Mouse (Mus musculus) limb, embryonic 15.5 days (tissue): ENCODE results near the gene Tmem43. TPM values are rescaled to one million over a fixed set of nuclear protein-coding genes. Genes with fewer than 3 reads are reported as not detected.

ENCODE experiments used
- ATAC-seq: fragments of 200-750 bp; cut with Nextera tagmentation; 2 replicates; pipeline ENCODE4 v1.8.0; 2017; ENCODE audit warnings: low read depth, moderate TSS enrichment; ENCODE audit not compliant: insufficient number of reproducible peaks, low FRiP score, low TSS enrichment
- H3K27ac ChIP-seq: fragments of 300-500 bp; sonication (generic); 2 replicates; pipeline ENCODE4 v1.5.1; 2015; ENCODE audit warnings: moderate library complexity, mild to moderate bottlenecking, inconsistent platforms
- H3K27me3 ChIP-seq: fragments of 300-500 bp; sonication (generic); 2 replicates; pipeline ENCODE4 v1.6.1; 2015; ENCODE audit warnings: inconsistent platforms
- H3K36me3 ChIP-seq: fragments of 300-500 bp; sonication (generic); 2 replicates; pipeline ENCODE4 v1.6.1; 2015; ENCODE audit warnings: inconsistent platforms
- H3K4me1 ChIP-seq: fragments of 300-500 bp; sonication (generic); 2 replicates; pipeline ENCODE4 v1.6.1; 2015; ENCODE audit warnings: inconsistent platforms
- H3K4me2 ChIP-seq: fragments of 300-500 bp; sonication (generic); 2 replicates; pipeline ENCODE4 v1.6.1; 2015; ENCODE audit warnings: mild to moderate bottlenecking, inconsistent platforms
- H3K4me3 ChIP-seq: fragments of 300-500 bp; sonication (generic); 2 replicates; pipeline ENCODE4 v1.5.1; 2015; ENCODE audit warnings: mild to moderate bottlenecking, inconsistent platforms
- H3K9ac ChIP-seq: fragments of 300-500 bp; sonication (generic); 2 replicates; pipeline ENCODE4 v1.6.1; 2015; ENCODE audit warnings: inconsistent platforms
- H3K9me3 ChIP-seq: fragments of 300-500 bp; sonication (generic); 2 replicates; pipeline ENCODE4 v1.6.1; 2016; ENCODE audit warnings: inconsistent platforms
- WGBS: fragments of 180-500 bp; shearing (Covaris S2); methylation state at CpG from one replicate; pipeline ENCODE4 v1.1.7; 2015; 5-methylcytosine and 5-hydroxymethylcytosine counted together
- polyA plus RNA-seq: library from polyadenylated mRNA; unstranded; fragments of >200 nt; fragmentation: Nextera tagmentation; extraction: Ambion mirVana; gene quantifications from 2 replicates; pipeline ENCODE4 v1.2.1, GENCODE M21; 2015

Gene Tmem43
- polyA plus RNA-seq, 1 experiment from 2014 or later: 81.3 TPM

DNA sequence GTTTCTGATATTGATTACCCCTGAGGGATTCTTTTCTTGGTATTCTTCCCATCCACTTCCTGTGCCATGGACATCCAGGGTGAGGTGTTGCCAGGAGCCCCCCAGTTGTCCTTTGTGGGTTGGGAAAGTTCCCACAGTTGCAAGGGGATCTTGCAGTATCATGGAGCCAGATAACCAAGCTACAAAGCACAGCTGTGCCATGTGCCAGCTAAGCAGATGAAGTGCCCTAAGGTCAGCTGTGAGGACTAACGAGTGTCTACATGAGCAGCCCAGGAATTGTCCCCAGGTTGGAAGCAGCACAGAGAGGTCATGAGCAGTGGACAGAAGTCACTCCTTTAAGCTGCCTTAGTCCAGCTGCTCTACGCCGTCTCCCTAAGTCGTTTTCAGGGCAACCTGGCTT lies 52.0 kb downstream of the Tmem43 start:
- ATAC-seq: no peak
- Histone ChIP-seq H3K4me1 (no peaks in the 10 kb centered on the region), H3K4me2 (no peak overlapping the region), H3K27me3 (no peaks in the 10 kb centered on the region), H3K27ac (no peak overlapping the region), H3K9me3 (no peaks in the 10 kb centered on the region), H3K36me3 (peaks cover 40% of the 10 kb centered on the region), H3K4me3 (no peak overlapping the region), H3K9ac (no peak overlapping the region)
- WGBS: 81% methylated on average over 4 of the region's 4 CpGs

DNA sequence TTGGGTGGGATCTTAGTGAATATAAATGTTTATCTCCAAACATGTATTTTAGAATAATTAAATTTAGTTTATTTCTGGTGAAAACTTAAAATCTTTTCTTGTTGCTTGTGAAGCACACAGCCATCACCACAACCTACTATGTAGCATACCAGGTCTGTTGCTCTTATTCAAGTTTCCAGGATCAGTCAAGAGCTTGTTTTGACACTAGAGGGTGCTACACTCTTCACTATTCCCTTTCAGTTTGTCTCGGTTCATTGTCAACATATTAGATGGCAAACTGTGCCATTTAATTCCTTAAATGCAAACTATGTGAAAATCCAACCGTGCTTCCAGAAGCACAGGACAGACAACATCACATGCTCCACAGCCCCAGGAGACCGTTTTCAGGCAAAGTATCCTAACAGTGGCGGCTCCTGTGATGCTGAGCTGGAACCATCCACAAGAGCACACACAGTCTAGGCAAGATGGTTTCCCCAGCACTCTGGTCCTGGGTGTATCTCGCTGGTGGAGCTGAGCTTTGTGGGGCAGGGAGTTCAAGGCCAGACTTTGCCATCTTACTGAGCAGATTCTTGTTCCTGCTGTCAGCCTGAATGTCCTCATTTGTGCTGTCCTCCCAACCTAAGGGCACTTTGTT lies 53.8 kb downstream of the Tmem43 start:
- H3K9ac ChIP-seq: no peak overlapping the region
- H3K27me3 ChIP-seq: no peaks in the 10 kb centered on the region
- ATAC-seq: no peak
- 47% methylated on average over 5 of the region's 5 CpGs for whole genome bisulfite sequencing
- H3K4me3 ChIP-seq: no peak overlapping the region
- H3K27ac ChIP-seq: no peak overlapping the region
- H3K9me3 ChIP-seq: no peaks in the 10 kb centered on the region
- H3K4me1 ChIP-seq: no peaks in the 10 kb centered on the region
- H3K36me3 ChIP-seq: peaks cover 23% of the 10 kb centered on the region
- H3K4me2 ChIP-seq: no peak overlapping the region

DNA sequence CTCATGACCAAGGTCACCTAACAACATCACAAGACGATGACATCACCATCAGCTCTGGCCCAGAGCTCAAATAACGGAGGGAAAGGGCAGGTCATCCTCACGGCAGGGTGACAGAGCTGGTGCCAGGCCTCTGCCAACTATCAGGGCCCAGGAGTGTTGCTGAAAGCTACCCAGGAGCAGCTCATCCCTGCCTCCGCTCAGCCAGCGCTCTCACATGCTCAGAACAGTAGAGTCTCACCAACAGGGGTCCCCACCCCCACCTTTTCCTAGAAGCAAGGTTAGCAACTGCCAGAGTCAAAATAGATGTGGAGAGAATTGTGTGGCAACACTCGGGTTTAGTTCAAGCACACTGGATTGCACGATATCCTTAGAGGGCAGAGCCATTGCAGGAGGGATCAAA lies 54.8 kb downstream of the Tmem43 start:
- Histone ChIP-seq H3K27ac (no peak overlapping the region), H3K4me3 (no peak overlapping the region), H3K4me1 (no peaks in the 10 kb centered on the region), H3K4me2 (no peak overlapping the region), H3K9me3 (no peaks in the 10 kb centered on the region), H3K36me3 (peaks cover 14% of the 10 kb centered on the region), H3K9ac (no peak overlapping the region), H3K27me3 (no peaks in the 10 kb centered on the region)
- 79% methylated on average over 7 of the region's 7 CpGs for WGBS
- ATAC-seq: no peak

DNA sequence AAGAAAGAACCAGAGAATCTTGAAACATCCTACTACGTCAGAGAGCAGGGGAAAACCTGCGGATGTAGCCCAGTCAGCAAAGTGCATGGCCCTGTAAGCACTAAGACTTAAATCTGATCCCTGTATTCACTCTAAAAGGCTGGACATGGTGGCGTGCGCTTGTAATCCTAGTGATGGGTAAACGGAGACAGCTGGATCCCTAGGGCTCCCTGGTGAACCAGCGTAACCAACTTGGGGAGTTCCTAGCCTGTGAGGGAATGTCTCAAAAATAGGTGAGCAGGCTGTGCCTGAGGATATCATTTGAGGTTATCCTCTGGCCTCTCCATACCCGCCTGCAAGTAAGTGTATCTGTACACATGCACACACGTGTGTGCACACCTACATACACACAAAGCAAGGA lies 57.2 kb downstream of the Tmem43 start:
- no peak overlapping the region for H3K4me2 ChIP-seq
- no peaks in the 10 kb centered on the region for H3K27me3 ChIP-seq
- H3K4me1 ChIP-seq: no peaks in the 10 kb centered on the region
- H3K9me3 ChIP-seq: no peaks in the 10 kb centered on the region
- WGBS: 87% methylated on average over 8 of the region's 8 CpGs
- ATAC-seq: no peak
- no peaks in the 10 kb centered on the region for H3K36me3 ChIP-seq
- H3K9ac ChIP-seq: no peak overlapping the region
- H3K4me3 ChIP-seq: no peak overlapping the region
- H3K27ac ChIP-seq: no peak overlapping the region

DNA sequence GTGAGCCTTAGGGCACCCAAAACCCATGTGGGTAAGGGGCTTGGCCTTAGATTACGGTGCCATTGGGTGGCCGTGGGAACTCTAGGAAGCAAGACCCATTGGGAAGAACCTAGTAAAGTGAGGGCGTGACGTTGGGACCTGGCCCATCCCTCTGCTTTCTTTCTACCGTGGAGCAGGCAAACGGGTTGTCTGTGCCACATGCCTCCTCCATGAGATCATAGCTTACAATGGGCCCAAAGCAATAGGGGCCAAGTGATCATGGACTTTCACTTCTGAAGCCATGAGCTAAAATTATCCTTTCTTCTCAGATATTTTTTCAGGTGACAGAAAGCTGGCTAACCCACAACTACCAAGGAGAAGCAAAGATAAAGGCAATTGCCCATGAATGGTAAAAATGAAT lies 57.8 kb downstream of the Tmem43 start:
- Histone ChIP-seq H3K4me3 (no peak overlapping the region), H3K4me2 (no peak overlapping the region), H3K9me3 (no peaks in the 10 kb centered on the region), H3K27ac (no peak overlapping the region), H3K4me1 (no peaks in the 10 kb centered on the region), H3K9ac (no peak overlapping the region), H3K36me3 (no peaks in the 10 kb centered on the region), H3K27me3 (no peaks in the 10 kb centered on the region)
- no peak for ATAC-seq
- 82% methylated on average over 6 of the region's 6 CpGs for WGBS

DNA sequence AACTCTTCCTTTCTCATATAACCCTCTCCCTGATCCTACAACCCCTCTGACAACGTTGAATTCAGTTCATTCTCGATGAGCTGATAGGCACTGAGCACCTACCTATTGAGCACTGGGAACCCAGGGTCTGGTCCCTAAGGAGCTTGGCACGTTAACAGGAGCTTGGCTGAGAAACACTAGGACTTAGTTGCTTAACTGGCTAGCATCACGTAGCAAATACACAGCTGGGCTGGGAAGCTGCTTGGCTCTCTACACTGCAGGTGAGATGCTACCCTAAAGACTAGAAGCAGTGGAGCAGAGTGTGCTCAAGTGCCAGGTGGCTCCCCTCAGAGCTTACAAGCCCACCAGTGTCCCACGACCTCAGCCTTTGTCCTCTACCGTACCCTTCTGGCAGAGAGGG lies 59.2 kb downstream of the Tmem43 start:
- Histone ChIP-seq H3K4me2 (no peak overlapping the region), H3K4me1 (no peaks in the 10 kb centered on the region), H3K36me3 (no peaks in the 10 kb centered on the region), H3K9ac (no peak overlapping the region), H3K27me3 (no peaks in the 10 kb centered on the region), H3K9me3 (no peaks in the 10 kb centered on the region), H3K4me3 (no peak overlapping the region), H3K27ac (no peak overlapping the region)
- no peak for ATAC-seq
- WGBS: 62% methylated on average over 6 of the region's 6 CpGs

DNA sequence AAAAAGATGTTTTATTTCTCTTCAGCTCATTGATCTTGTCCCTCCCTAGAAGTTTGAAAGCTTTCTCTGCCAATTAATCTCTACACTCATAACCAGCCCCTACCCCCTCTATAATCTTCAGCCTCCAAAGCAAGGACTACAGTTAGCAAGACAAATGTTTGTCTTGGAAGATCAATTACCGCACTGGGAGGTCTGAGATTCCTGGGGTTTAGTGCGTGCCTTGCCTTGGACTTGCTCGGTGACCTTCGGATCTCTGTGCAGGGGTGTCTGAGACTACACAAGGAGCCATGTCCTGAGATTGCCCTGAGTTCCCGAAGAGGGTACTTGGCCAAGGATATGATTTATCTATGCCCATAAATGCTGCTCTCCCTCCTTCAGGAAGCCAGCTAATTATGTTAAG lies 59.9 kb downstream of the Tmem43 start:
- WGBS: 34% methylated on average over 5 of the region's 5 CpGs
- ATAC-seq: no peak

DNA sequence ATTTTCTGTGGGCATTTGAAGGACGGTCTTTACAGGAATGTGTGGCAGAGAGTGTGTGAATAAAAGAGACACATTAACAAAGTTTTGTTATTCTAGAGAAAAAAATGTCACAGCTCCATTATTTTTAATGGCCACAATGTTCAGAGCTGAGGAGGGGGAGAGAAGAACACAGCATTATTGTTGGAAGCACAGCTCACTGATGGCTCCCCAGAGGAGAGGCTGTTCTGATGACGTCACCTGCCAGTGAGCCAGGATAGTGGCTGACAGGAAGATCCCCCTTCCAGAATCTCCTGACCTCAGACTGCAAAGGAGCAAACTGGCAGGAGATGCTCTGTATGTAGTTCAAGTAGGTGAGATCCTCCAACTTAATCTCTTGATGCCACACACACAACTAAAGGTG lies 60.3 kb downstream of the Tmem43 start:
- ATAC-seq: no peak
- Histone ChIP-seq H3K27ac (no peak overlapping the region), H3K9me3 (no peaks in the 10 kb centered on the region), H3K4me2 (no peak overlapping the region), H3K4me3 (no peak overlapping the region), H3K4me1 (no peaks in the 10 kb centered on the region), H3K27me3 (no peaks in the 10 kb centered on the region), H3K36me3 (no peaks in the 10 kb centered on the region), H3K9ac (no peak overlapping the region)
- WGBS: 37% methylated on average over 2 of the region's 2 CpGs

More for the DNA sequence above, 59.9 kb downstream of the Tmem43 start:
- no peaks in the 10 kb centered on the region for H3K4me1 ChIP-seq
- no peak overlapping the region for H3K27ac ChIP-seq
- no peak overlapping the region for H3K4me2 ChIP-seq
- H3K9me3 ChIP-seq: no peaks in the 10 kb centered on the region
- no peak overlapping the region for H3K4me3 ChIP-seq
- H3K36me3 ChIP-seq: no peaks in the 10 kb centered on the region
- no peak overlapping the region for H3K9ac ChIP-seq
- H3K27me3 ChIP-seq: no peaks in the 10 kb centered on the region

DNA sequence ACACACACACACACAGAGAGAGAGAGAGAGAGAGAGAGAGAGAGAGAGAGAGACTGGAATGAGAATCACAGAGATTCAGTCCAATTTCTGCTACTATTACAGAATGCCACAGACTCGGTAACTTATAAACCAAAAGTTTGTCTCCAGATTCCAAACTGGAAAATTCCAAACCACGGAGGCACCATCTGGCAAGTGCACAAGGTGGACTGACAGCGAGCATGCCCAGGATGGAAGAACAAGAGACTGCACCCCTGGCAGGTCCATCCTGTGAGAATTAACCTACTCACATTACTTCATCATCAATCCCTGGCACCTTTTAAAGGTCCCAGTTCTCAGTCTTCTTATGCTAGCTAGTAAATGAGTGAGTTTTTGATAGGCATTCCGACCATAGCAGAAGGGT lies 60.8 kb downstream of the Tmem43 start:
- WGBS: 65% methylated on average over 4 of the region's 4 CpGs
- no peak overlapping the region for H3K9ac ChIP-seq
- no peak overlapping the region for H3K4me3 ChIP-seq
- no peaks in the 10 kb centered on the region for H3K9me3 ChIP-seq
- H3K4me2 ChIP-seq: no peak overlapping the region
- no peaks in the 10 kb centered on the region for H3K4me1 ChIP-seq
- H3K27me3 ChIP-seq: no peaks in the 10 kb centered on the region
- no peak for ATAC-seq
- no peaks in the 10 kb centered on the region for H3K36me3 ChIP-seq
- no peak overlapping the region for H3K27ac ChIP-seq

DNA sequence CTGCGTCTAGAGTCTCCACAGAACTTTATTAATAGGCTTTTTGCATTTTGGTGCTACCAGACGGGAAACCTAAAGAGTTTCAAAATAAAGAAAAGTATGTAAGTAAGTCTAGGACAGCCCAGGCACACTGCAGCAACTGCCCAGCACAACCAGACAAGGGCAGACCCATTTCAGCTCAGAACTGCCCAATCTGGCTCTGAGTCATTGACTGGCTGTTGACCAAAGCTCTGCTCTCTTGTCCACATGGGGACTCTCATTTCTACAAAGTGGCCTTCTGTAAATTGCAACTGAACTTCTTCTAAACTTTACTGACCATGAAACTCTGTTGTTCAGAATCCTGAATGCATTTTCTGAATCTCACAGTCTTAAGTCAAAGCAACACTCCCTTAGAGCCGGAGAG lies 61.7 kb downstream of the Tmem43 start:
- no peak overlapping the region for H3K4me3 ChIP-seq
- H3K9ac ChIP-seq: no peak overlapping the region
- WGBS: 68% methylated on average over 3 of the region's 3 CpGs
- no peaks in the 10 kb centered on the region for H3K27me3 ChIP-seq
- H3K4me2 ChIP-seq: no peak overlapping the region
- no peak overlapping the region for H3K27ac ChIP-seq
- H3K9me3 ChIP-seq: no peaks in the 10 kb centered on the region
- H3K4me1 ChIP-seq: no peaks in the 10 kb centered on the region
- H3K36me3 ChIP-seq: no peaks in the 10 kb centered on the region
- no peak for ATAC-seq

DNA sequence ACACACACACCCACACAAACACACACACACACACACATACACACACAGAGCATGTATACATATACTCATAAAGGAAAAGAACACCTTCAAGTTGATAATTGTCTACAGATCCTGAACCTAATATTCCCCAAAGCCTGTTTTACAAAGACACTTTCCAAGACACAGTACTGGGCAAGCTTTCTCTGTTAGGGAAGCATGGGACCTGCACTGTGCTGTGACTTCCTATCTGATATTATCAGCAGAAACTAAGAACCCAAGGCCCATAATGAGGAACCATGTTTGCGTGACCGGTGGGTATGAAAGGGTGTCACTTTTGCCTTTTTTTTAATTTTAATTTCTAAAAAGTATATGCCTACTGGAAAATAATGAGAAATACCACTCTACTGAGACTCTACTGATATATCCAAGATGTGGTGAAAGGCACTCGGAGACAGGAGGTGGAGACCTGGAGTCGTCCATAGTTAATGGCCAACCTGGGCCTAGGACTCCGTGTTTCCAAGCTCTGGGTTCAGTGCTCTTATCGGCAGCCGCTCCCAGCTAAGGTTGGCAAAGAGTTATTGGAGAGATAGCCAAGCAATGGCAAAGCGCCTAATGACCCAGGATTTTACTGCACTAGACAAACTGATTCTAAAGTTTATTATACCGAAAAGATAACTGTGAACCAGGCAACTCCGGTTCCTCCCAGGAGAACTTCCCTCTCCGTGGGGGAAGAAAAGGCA lies 62.7 kb downstream of the Tmem43 start:
- ATAC-seq: no peak
- H3K9me3 ChIP-seq: no peaks in the 10 kb centered on the region
- 85% methylated on average over 11 of the region's 11 CpGs for WGBS

More for the DNA sequence above, 62.7 kb downstream of the Tmem43 start:
- H3K27me3 ChIP-seq: no peaks in the 10 kb centered on the region
- H3K36me3 ChIP-seq: no peaks in the 10 kb centered on the region
- H3K4me1 ChIP-seq: no peaks in the 10 kb centered on the region
- no peak overlapping the region for H3K27ac ChIP-seq
- no peak overlapping the region for H3K4me2 ChIP-seq
- H3K4me3 ChIP-seq: no peak overlapping the region
- no peak overlapping the region for H3K9ac ChIP-seq
